Mouse (Mus musculus) megakaryocyte, embryonic 14.5 days (primary cell): ENCODE results near the gene Pfkfb4.

Experiments
- FLI1 ChIP-seq: IDR thresholded peaks from 2 replicates; pipeline ENCODE4 v1.6.1; 2012; ENCODE audit warnings: low read length, inconsistent platforms, mixed read lengths
- GATA1 ChIP-seq: IDR thresholded peaks from 3 replicates; pipeline ENCODE4 v1.6.1; 2012; ENCODE audit warnings: mixed read lengths, low read length, inconsistent platforms, borderline replicate concordance

GRCm38 (mm10) chr9:108976483-108976882 is 15.1 kb upstream of the Pfkfb4 start:
- TF ChIP-seq GATA1: no peak
- TF ChIP-seq FLI1: no peak
